Mouse (Mus musculus) layer of hippocampus, postnatal 25 days (tissue): Measurements from ENCODE around the gene Tnni2. TPM values are rescaled to one million over a fixed set of nuclear protein-coding genes. Genes with fewer than 3 reads are reported as not detected.
"Not testable (repeated sequence)": the region's sequence is repeated elsewhere in the genome, so short reads cannot be mapped to it uniquely, and the experiment has no call there.

ENCODE experiments used
- DNase-seq, 2 experiments: peaks; one replicate each; pipeline ENCODE4 v3.0.0; 2022; ENCODE audit warnings: mixed read lengths in 2 of 2, low spot score in 1 of 2; ENCODE audit errors: extremely low spot score in 1 of 2
- total RNA-seq, 2 experiments: library from RNA; stranded (reverse); gene quantifications; 2 replicates each; pipeline ENCODE4 v1.2.3; 2021

Gene Tnni2
- total RNA-seq: under 1 TPM in 1 of 2 experiments, not detected in 1; 0.70 TPM

DNA sequence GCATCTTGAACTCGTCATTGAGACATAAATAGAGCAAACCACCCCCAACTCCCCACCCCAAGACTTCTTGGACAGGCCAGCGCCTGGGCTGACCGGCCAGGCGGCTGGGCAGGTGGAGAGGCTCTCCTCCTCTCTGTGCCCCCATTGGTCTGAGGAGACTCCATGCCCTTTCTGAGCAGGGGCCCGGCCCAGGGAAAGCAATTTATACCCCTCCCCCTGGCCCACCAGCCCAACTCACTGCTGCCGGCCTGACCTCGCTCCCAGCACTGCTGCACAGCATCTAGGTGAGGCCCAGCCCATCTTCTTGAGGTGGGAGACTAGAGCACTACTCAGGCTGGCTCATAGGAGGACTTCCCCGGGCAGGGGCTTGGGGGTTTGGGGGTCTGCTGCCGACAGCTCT lies at the start of gene Tnni2:
Gene Tnni2 (plus strand): TSS at position 224 of the 400 bp plus-strand sequence.
- no peak for DNase-seq

DNA sequence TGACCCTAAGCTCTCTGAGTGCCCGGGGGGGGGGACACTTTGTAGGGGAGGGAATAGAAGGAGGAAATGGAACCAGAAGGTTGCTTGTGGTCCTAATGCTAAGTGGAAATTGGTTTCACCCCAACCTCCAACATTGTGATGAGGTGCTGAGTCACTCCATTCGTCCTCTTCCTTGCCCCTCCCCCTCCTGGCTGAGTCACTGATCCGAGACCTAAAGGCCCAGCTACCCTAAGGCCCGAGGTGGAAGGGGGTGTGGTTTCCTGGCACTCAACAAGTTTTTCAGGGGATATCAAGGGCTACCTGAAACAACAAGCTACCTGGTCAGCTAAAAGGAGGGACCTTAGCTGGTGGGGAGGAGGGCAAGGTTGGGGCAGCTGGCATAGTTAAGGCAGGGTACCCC lies 48.4 kb upstream of the Tnni2 start:
- DNase-seq: no peak

DNA sequence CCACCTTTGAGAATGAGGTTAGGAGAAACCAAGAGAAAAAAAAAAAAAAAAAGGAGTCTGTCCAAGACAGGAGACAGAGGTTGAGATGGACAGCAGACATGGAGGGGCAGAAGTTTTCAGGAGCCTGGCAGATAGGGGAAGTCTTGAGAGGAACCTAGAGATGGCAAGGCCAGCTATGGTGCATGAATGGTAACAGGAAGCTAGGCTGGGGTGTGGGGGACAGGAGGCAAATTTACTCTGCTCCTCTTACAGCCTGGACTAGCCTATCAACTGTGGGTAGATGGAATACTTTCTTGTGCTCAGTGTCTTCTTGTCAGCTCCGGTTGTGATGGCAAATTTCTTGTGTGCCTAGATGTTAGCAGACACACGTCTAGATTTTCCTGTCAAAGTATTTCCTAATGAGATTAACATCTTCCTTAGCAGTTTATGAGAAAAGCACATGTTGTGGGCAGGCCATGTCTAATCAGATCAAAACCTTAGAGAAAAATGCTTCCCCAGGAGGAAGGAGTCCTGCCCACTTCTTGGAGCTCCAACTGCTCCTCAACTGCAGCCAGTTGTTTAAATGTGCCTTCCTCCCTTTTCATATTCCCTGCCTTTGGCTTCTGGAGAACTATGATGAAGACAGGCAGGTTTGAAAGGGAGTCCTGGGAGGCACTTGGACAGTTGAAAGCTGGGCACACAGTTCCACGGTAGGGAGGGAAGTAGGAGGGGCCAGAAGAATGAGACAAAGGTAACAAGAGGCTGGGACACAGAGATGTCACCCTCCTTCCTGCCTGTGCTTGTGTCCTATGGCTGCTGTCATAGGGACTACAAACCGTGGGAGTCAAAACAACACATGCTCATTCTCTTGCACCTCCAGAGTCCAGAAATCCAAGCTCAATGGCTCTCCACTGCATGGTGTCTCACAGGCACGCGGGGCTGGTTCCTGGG lies 47.1 kb upstream of the Tnni2 start:
- no peak for DNase-seq

DNA sequence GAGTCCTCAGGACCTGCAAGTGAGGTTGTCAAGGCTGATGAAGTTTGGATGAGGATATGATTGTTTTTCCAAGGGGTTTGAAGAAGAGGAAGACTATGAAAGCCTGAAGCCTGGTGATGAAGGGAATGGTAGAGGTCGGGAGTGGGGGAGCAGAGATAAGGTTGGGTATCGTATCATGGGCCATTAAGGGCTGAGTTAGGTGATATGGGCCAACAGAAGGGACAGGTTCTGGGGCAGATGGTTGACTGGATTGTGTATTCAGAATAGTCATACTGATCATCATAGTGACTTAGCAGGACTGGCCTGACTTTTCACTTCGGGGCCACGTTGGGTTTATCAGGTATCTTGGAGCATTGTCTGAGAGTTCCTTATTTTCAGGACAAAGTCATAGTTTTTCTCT lies 46.1 kb upstream of the Tnni2 start:
- no peak for DNase-seq

DNA sequence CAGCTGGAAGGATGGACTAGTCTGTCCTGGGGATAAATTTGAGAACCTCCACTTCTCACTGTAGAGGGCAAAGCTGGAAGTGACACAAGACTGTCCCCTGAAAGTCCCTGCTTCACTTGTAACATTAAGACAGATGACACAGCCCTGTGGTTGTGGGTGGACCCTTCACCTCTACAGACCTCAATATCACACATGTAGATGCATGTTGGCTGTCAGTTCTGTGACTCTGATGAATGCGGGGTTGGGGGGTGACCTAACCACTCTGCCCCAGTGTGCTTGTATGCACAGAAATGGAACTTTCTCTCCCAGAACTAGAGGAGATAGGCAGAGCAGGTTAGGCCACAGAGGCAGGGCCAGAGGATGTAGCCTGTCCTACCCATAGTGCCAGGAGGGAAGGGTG lies 45.0 kb upstream of the Tnni2 start:
- no peak for DNase-seq

DNA sequence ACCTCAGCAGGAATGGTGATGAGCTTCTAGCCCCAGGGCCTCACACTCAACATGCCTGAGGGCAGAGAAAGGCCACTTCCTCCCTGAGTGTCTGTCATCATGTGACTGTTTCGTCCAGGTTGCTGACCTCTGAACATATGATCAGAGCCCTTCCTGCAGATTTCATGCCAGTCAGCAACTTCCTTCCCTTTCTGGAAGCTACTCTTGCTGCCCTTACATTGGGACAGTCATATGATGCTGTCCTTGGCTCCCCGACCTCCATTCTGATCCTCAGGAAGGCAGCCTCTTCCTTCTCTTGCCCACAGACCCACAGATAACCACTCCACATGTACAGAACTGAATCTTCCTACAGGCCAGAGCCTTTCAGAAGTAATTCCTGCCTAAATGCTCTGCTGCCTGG lies 43.6 kb upstream of the Tnni2 start:
- no peak for DNase-seq

DNA sequence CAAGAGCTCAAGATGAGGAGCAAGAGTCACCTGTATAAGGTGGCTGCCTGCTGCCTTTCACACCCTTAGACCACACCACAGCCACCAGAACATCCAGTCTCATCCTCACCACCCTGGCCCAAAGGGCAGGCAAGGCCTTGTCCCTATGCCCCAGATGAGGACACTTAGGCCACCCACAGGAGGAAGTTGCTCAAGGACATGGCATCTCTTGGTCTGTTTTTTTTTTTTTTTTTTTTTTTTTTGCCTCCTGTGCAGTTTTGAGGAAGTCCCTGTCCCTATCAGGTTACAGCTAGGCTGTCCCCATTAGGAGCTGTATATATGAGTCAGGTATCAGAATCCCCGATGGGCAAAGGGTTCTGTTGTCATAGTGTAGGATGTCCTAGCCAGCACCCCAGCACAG lies 42.4 kb upstream of the Tnni2 start:
- no peak for DNase-seq

DNA sequence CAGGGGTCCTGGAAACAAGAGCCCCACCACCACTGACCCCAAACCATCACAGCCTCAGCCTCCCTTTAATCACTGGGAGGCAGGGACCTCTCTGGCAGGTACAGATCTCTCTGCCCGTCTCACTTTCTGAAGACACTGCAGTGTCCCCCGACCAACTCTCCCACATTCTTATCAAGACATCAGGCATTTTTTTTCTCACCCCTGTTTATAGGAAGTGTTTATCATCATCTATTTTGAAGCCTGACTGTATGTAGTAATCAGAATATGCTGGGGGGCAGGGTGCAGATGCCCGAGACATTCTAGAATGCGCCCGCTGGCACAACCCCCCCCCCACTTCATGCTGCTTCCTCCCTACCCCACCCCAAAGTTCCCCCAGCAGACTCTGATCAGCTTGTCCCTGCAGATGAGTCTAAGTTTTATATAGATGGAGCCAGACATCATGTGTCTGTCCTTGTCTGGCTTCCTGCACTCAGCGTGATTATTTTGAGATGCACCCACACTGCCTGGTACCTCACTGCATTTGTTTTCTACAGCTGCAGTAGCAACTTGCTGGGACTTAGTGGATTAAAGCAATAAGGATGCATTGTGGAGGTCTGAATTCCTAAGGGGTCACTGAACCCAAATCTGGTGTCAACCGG lies 41.4 kb upstream of the Tnni2 start:
- no peak for DNase-seq

DNA sequence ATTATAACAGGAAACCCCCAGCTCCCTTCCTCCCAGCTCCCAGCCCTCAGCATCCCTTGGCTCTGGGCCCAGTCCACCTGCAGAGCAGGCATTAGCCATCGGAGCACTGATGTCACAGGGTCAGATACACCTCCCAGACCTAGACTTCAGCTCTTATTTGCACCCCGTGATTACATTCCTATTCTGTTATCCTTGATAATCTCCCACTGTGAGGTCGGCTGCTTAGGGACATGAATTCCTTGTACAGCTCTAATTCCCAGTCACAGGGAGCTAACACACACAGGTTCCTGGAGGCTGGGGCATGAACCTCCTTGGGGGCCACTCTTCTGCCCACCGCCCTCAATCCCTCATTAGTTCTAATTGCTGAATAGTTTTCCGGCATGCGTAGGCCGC lies 40.9 kb upstream of the Tnni2 start:
- no peak for DNase-seq

DNA sequence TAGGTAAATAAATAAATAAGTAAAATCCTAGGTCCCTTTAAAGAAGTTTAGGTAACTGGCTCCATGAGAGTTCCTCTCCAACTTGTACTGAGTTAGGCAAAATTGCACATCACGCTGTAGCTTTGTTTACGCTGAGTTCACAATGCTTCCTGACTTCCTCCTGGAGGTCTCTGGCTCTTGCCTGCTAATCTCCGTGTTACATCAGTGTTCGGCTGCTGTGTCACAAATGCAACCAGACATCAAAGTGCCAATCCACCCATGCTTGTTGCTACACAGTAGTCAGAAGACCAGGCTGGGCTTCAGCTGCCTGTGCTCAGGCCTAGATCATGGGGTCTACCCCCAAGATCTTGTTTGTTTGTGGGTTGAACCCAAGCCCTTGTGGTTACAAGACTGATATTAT lies 38.0 kb upstream of the Tnni2 start:
- DNase-seq: no peak

DNA sequence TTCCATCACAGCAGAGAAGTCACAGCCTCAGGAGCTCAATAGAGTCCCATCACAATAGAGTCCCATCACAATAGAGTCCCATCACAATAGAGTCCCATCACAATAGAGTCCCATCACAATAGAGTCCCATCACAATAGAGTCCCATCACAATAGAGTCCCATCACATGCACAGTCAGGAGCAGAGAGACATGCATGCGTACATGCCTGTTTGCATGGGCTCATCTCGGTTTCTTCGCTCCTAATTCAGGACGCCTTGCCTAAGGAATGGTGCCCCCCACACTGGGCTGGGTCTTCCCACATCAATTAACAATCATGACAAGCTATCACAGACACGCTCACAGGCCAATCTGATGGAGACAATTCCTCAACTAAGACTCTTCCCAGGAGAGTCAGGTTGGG lies 36.5 kb upstream of the Tnni2 start:
- DNase-seq: not testable (repeated sequence)

DNA sequence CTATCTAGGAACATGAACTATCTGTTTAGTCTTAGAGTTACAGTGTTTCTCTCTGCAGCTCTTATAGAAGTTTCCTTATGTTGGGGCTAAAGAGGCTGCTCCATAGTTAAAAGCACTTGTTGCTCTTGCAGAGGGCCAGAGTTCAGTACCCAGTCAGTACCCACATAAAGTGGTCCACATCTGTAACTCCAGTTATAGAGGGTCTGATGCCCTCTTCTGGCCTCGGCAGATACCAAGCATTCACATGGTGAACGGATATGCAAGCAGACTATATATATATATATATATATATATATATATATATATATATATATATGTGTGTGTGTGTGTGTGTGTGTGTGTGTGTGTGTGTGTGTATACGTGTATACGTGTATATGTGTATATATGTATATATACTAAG lies 33.7 kb upstream of the Tnni2 start:
- DNase-seq: no peak

DNA sequence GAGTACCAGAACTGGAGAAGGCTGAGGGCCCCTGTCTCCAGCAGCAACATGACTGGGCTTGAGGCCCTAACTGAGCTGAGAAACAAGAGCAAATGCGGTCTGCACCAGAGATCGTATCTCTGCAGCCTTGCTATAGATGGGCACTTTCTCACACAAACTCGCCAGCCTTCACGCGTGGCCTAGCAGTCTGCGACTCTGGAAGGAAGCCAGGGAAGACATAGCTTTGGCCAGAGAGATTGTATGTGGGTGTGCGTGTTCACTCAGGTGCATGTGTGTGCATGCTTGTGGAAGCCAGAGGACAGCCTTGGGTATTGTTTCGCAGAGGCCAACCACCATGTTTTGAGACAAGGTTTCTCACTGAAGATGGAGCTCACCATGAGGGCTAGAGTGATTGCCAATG lies 32.9 kb upstream of the Tnni2 start:
- no peak for DNase-seq

DNA sequence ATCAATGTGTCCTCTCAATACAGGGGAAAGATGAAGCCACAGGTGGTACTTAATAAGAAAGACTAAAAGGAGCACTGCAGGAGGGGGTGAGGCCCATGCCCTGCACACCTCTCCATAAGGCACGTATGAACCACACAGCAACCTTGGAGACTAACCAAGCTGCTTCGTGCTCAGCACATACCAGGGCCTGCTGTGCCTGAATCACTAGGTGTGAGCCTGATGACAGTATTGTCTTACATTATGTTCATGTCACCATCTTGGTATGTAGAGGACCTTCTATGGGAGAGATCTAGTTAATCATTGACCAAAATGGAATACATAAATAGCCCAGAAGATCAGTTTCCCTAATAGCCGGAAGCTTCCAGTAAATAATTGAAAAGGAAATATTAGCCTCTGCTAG lies 32.0 kb upstream of the Tnni2 start:
- no peak for DNase-seq

DNA sequence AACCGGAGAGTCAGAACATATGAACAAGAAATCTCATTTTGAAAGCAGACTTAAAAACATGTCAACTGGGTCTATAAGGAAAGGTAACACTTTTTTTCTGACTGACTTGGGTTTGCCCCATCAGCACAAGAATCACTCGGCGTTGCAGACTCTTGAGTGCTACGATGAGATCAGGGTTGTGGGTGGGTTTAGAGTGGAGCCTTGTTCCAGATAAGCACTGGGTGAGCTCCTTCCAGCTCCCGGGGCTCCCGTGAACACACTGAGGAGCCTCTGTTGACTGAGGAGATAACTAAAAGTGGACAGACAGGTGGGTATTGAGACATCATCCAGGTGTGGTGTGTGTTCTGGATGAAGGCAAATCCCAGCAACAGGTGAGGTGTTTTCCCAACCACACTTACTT lies 28.3 kb upstream of the Tnni2 start:
- DNase-seq: no peak

DNA sequence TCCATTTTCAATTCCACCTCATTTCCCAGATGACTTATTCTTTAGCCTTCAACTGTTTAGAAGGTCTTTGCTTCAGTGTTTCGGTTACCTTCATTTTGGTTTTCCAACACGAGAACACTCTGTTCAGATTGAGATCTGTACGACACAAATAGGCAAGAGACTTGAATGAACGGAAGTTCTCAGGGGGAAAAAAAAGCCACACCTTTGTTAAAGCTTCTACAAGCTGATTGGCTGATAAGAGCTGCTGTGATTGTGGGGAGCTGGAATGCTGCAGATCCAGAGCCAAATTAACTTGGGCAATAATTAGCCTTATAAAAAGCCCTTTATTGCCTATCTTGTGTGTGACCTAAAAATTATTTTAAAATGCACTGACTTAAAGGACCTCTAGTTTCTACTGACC lies 26.3 kb upstream of the Tnni2 start:
- DNase-seq: no peak

DNA sequence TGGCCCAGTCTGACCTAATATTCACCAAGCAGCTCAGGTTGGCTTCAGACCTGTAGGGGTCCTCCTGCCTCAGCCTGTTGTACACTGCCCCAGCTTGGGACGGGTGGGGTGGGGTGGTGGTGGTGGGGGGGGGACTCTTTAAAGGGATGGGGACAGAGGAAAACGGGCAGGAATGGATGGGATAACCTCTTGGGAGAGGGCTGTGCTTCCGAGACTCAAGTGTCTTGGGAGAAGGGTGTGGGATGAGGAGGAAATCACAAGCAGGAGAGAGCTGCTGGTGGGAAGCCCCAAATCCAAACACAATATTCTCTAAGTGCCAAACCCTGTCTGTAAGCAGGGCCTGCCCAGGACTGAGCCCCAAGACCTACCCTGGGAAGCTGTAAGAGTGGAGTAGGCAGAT lies 25.4 kb upstream of the Tnni2 start:
- DNase-seq: no peak

DNA sequence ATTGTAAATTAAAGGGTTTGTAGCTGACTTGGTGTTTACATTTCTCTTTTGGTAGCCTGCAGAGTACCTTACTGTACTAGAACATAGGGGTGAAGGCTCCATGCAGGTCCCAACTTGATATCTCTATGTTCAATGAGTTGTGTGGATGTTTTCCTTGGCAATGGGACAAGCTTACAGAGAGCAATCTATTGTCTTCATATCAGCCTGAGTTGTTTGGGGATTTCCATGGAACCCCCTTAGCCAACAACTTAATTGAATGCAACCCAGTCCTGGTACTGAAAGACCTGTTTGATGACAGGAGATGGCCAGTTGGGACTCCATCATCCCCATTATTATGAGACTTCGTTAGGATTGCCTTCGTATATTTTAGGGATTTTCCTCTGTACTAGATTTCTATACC lies 23.6 kb upstream of the Tnni2 start:
- no peak for DNase-seq

DNA sequence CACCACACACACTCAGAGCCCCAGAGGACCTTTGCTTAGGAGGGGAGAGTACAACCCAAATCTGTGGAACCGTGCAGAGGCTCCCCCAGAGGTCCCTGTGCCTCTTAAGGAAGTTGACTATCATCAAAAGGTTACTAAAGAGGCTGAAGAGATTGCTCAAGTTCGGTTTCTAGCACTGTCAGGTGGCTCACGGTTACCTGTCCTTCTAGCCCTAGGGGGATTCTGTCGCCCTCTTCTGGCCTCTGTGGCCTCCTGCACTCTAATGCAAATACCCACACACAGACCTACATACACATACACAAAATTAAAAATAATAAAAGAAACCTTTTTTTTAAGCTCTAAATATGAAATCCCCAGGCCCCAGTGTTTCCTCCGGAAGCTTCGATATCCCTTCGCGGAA lies 22.9 kb upstream of the Tnni2 start:
- DNase-seq: no peak

DNA sequence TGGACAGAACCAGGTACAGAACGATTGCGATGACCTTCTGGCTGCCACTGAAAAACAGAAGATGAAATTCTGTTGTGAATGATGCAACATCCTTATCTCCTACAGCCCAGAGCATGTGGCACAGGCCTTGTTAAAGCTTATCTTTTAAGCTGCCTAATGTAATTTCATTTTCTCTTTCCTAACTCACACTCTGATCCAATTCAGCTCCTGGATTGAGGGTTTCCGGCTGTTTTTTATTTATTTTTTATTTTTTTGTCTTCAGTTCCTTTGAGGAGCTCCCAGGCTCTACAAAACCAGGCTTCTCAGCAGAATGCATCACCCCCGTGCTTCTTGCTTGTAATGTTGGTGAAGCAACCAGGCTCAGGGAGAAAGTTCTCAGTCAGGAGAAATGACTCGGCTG lies 21.7 kb upstream of the Tnni2 start:
- DNase-seq: no peak

DNA sequence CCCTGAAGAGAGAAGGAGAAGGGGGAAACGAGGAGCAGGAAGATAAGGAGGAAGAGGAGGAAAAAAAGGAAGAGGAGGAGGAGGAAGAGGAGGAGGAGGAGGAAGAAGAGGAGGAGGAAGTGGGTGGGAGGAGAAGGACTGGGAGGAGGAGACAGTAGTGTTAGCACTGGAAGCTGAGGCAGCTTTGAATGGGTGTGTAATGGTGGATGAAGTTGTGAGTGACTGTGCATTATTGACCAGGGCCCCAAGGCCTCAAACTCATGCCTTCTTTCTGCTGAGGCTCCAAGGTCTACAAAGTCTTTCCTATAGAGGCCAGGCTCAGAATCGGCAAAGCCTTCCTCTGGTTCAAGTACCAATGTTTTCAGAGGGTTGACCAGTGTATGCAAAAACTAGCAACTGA lies 19.8 kb upstream of the Tnni2 start:
- DNase-seq: no peak

DNA sequence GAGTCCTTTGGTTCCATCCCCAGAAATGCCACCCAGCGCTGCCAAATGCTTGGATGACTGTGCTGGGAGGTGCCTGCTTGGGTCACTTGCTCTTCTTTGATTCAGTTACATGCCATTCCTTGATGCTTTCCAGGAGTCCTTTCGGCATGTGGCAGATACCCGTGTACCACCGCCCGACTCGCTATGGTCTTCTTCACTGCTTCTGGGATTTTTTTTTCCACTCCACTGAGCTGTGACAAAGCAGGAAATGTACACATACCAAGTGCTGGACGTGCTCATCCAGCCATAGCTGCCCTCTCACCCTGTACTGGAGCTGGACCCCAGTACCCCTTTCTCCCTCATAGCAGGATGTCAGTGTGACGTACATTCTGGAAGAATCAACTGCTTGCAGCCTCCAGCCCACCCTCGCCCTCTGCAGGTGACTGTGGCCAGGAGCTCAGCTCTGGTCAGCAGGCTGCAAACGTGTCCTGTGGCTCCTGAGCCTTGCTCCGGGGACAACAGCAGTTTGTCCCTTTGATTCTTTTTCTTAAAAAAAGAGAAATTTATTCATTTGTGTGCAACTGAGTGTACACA lies 15.9 kb upstream of the Tnni2 start:
- peak in 1 of 2 experiments; percentile 41 for DNase-seq
